14 mouse cellular contexts compared by ENCODE assay signal in the genomic region with DNA sequence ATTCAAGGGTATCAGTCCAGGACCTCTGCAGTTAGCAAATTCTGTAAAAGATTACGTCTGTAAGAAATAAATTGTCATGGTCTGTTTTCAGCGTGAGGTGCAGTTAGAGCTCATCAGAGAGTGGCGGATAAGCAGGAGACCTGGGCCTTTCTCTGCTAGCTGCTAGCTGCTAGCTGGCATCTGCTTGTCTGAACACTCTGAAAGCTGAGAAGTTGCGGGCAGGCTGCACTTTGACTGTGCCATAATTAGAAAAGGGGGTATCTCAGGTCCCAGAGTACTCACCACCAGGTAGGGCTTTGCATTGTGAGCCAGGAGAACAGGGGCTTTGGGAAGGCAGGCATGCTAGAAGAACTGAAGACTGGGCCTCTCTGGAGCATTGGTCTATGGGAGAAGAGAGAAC. TPM values are rescaled to one million over a fixed set of nuclear protein-coding genes. Genes with fewer than 3 reads are reported as not detected.
DNase-seq lines count a peak whose midpoint lies in the region; ATAC-seq lines count a peak whose summit lies in the region.
"Had no signal": no experiment of that assay in that cellular context is flagged by ENCODE, and none has a peak within 500 bp of the region (broad histone marks: within the 10 kb centered on the region; RNA-seq: fewer than 3 reads in every experiment).

No protein-coding gene starts in this region.

- no peak for ATAC-seq in neural tube, embryonic 15.5 days (ENCODE audit: low FRiP score)
- ATAC-seq in intestine, embryonic 15.5 days = no peak
- ATAC-seq: activated CD4-positive, CD25-positive, alpha-beta regulatory T cell, adult 4 months; midbrain, embryonic 16.5 days had no signal

- H3K4me2 ChIP-seq in neural tube, embryonic 15.5 days = no peak overlapping the region
- H3K4me2 ChIP-seq in intestine, embryonic 15.5 days (replicated peaks) = 0 out of 2 replicates have a peak overlapping the region, but pooled peaks have one; percentile 91

- peak; percentile 35 to 39 for DNase-seq in heart, adult 9 months (ENCODE audit: low spot score in 2 of 2)
- DNase-seq in heart, postnatal 25 days (ENCODE audit: low spot score) = no peak
- peak; percentile 8 for DNase-seq in neural tube, embryonic 10.5 days (ENCODE audit: extremely low spot score, low spot score)
- DNase-seq in spleen, adult 12 weeks (ENCODE audit: low spot score) = no peak
- DNase-seq in spleen, postnatal 4 days (ENCODE audit: low spot score in 2 of 2) = no peak
- DNase-seq: cerebellum, adult 8-10 months; lung, postnatal 4 days; right cerebral cortex, adult 18-20 months; thymus, adult 2 months had no signal

- no peak overlapping the region for H3K9ac ChIP-seq in neural tube, embryonic 15.5 days (replicated peaks)
- no peak overlapping the region for H3K9ac ChIP-seq in intestine, embryonic 15.5 days
- H3K9ac ChIP-seq: hindbrain, embryonic 13.5 days had no signal

- H3K4me3 ChIP-seq in neural tube, embryonic 15.5 days (replicated peaks) = no peak overlapping the region
- H3K4me3 ChIP-seq in intestine, embryonic 15.5 days (replicated peaks) = no peak overlapping the region
- H3K4me3 ChIP-seq: hindbrain, embryonic 13.5 days had no signal

- H3K27ac ChIP-seq in neural tube, embryonic 15.5 days (replicated peaks) = no peak overlapping the region
- H3K27ac ChIP-seq in intestine, embryonic 15.5 days = no peak overlapping the region
- H3K27ac ChIP-seq: hindbrain, embryonic 13.5 days had no signal

- no peaks in the 10 kb centered on the region for H3K27me3 ChIP-seq in neural tube, embryonic 15.5 days (replicated peaks)
- H3K27me3 ChIP-seq in intestine, embryonic 15.5 days (replicated peaks) = no peaks in the 10 kb centered on the region
- H3K27me3 ChIP-seq: hindbrain, embryonic 13.5 days had no signal

- WGBS in neural tube, embryonic 15.5 days = 89% methylated on average over 4 of the region's 4 CpGs
- WGBS in intestine, embryonic 15.5 days = 83% methylated on average over 4 of the region's 4 CpGs

- peaks cover 15% of the 10 kb centered on the region for H3K4me1 ChIP-seq in neural tube, embryonic 15.5 days
- H3K4me1 ChIP-seq in intestine, embryonic 15.5 days (replicated peaks) = peaks cover 11% of the 10 kb centered on the region

- no peaks in the 10 kb centered on the region for H3K9me3 ChIP-seq in neural tube, embryonic 15.5 days (replicated peaks)
- H3K9me3 ChIP-seq in intestine, embryonic 15.5 days = no peaks in the 10 kb centered on the region
- H3K9me3 ChIP-seq: hindbrain, embryonic 13.5 days had no signal

- intact Hi-C loops in heart, postnatal 25 days (cut with DNase I) = no loop called here

- H3K36me3 ChIP-seq in neural tube, embryonic 15.5 days = no peaks in the 10 kb centered on the region
- H3K36me3 ChIP-seq in intestine, embryonic 15.5 days = no peaks in the 10 kb centered on the region
- H3K36me3 ChIP-seq: hindbrain, embryonic 13.5 days had no signal

RNA-seq across cellular contexts. Expression of gene Itgb3bp, which starts 2.2 kb away (rescaled TPM):
- total RNA-seq in heart, postnatal 25 days (2021) = 1 to 10 TPM; 6.1 to 6.6 TPM
- polyA plus RNA-seq in neural tube, embryonic 15.5 days (2015; fragmentation: Nextera tagmentation; extraction: Ambion mirVana) = 13.1 and 17.3 TPM in 2 replicates
- 34.6 and 40.1 TPM in 2 replicates for polyA plus RNA-seq in intestine, embryonic 15.5 days (2015; fragmentation: Nextera tagmentation; extraction: Ambion mirVana)

RNA-seq across cellular contexts. Expression of gene Pgm1, which starts 2.6 kb away (rescaled TPM):
- total RNA-seq in heart, postnatal 25 days (2021) = 100 to 1,000 TPM; 235 to 244 TPM
- 91.9 and 96.9 TPM in 2 replicates for polyA plus RNA-seq in neural tube, embryonic 15.5 days (2015; fragmentation: Nextera tagmentation; extraction: Ambion mirVana)
- 193 and 195 TPM in 2 replicates for polyA plus RNA-seq in intestine, embryonic 15.5 days (2015; fragmentation: Nextera tagmentation; extraction: Ambion mirVana)

Comparison
In these comparisons a context has a peak if more than half of its experiments do, and no peak if none do; other contexts are left out.
1. DNase-seq: peak in heart, adult 9 months (2 of 2) and neural tube, embryonic 10.5 days (single experiment); none in heart, postnatal 25 days (single experiment), spleen, adult 12 weeks (single experiment) and spleen, postnatal 4 days (0 of 2).